Comparison of ENCODE assay signal across 8 mouse cellular contexts in the genomic region with DNA sequence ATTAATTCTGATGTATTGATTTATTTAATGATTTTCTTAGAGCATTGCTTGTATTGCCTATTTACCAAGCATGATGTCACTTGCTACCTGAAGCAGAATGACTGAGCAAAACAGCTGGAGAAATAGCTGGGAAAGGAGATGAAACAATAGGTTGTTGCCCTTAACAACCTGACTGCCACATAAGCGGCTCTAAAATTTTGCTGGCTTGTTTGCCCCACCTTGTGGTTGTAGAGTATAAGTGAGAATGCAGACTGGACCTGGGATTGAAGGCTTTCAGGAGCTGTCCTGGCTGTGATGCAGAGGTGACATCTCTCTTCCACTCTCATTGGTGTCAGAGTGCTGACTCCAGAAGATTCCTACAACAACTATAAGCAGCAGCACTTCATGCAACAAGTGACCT.
DNase-seq lines count a peak whose midpoint lies in the region; ATAC-seq and TF ChIP-seq lines count a peak whose summit lies in the region.
"Had no signal": no experiment of that assay in that cellular context is flagged by ENCODE, and none has a peak within 500 bp of the region (broad histone marks: within the 10 kb centered on the region; RNA-seq: fewer than 3 reads in every experiment).

No protein-coding gene starts in this region.

- no peak for TF ChIP-seq POLR2A in liver, adult 2 months (IDR thresholded peaks at IDR 0.05; ENCODE audit: extremely low read depth, insufficient read depth, low read length)

- TF ChIP-seq CTCF in liver, adult 2 months (IDR thresholded peaks at IDR 0.05; ENCODE audit: low read depth, low read length), result no peak

- H3K36me3 ChIP-seq in liver, adult 2 months (ENCODE audit: control insufficient read depth, insufficient read depth, low read length), result no peaks in the 10 kb centered on the region
- H3K36me3 ChIP-seq in liver, embryonic 12.5 days, result no peaks in the 10 kb centered on the region
- H3K36me3 ChIP-seq: embryonic facial prominence, embryonic 13.5 days had no signal

- no peak overlapping the region for H3K4me2 ChIP-seq in liver, embryonic 12.5 days
- H3K4me2 ChIP-seq: embryonic facial prominence, embryonic 13.5 days had no signal

- H3K4me3 ChIP-seq in liver, adult 2 months (ENCODE audit: insufficient read depth, low read depth, low read length), result no peak overlapping the region
- no peak overlapping the region for H3K4me3 ChIP-seq in liver, embryonic 12.5 days
- H3K4me3 ChIP-seq: embryonic facial prominence, embryonic 13.5 days had no signal

- H3K27ac ChIP-seq in liver, adult 2 months (replicated peaks; ENCODE audit: insufficient read depth, low read depth, low read length), result no peak overlapping the region
- no peak overlapping the region for H3K27ac ChIP-seq in liver, embryonic 12.5 days
- H3K27ac ChIP-seq: embryonic facial prominence, embryonic 13.5 days had no signal

- 0% methylated on average over 1 of the region's 1 CpGs for WGBS in liver, adult 2 months
- 9% methylated on average over 1 of the region's 1 CpGs for whole genome bisulfite sequencing in liver, embryonic 12.5 days (ENCODE audit: insufficient replicate concordance)

- H3K9me3 ChIP-seq in liver, embryonic 12.5 days (replicated peaks), result no peaks in the 10 kb centered on the region
- H3K9me3 ChIP-seq: embryonic facial prominence, embryonic 13.5 days had no signal

- no peaks in the 10 kb centered on the region for H3K27me3 ChIP-seq in liver, adult 2 months (ENCODE audit: control insufficient read depth, insufficient read depth, low read length)
- H3K27me3 ChIP-seq in liver, embryonic 12.5 days (replicated peaks), result no peaks in the 10 kb centered on the region

- no peak for ATAC-seq in liver, embryonic 12.5 days
- no peak for ATAC-seq in megakaryocyte, adult 5-6 weeks (ENCODE audit: poor library complexity, severe bottlenecking)

- H3K9ac ChIP-seq in liver, adult 2 months (ENCODE audit: low read depth, low read length), result no peak overlapping the region
- no peak overlapping the region for H3K9ac ChIP-seq in liver, embryonic 12.5 days
- H3K9ac ChIP-seq: embryonic facial prominence, embryonic 13.5 days had no signal

- no peaks in the 10 kb centered on the region for H3K4me1 ChIP-seq in liver, adult 2 months (ENCODE audit: control insufficient read depth, insufficient read depth, low read length)
- no peaks in the 10 kb centered on the region for H3K4me1 ChIP-seq in liver, embryonic 12.5 days
- H3K4me1 ChIP-seq: embryonic facial prominence, embryonic 13.5 days had no signal

- DNase-seq in liver, adult 2 months (ENCODE audit: extremely low read depth, low read depth, low spot score), result peak; percentile 19
- DNase-seq in brain, embryonic 18.5 days (ENCODE audit: low read depth, low spot score), result peak; percentile 2
- peak; percentile 5 for DNase-seq in embryo, embryonic 11.5 days (ENCODE audit: low read depth, low spot score)
- DNase-seq in mesoderm, embryonic 11.5 days (ENCODE audit: low read depth, low spot score), result peak; percentile 30
- no peak for DNase-seq in adrenal gland, postnatal 25 days

- no peaks in the 10 kb centered on the region for H3K79me2 ChIP-seq in liver, adult 2 months (ENCODE audit: control insufficient read depth, insufficient read depth, low read length)
